Mouse (Mus musculus) hindbrain, postnatal 0 days (tissue): ENCODE measurements around the gene Adam15. TPM values are rescaled to one million over a fixed set of nuclear protein-coding genes. Genes with fewer than 3 reads are reported as not detected.

ENCODE experiments used
- ATAC-seq: fragments of 200-750 bp; cut with Nextera tagmentation; 2 replicates; pipeline ENCODE4 v1.8.0; 2017; ENCODE audit warnings: mild to moderate bottlenecking, moderate TSS enrichment, moderate library complexity
- DNase-seq: peaks from one replicate; pipeline ENCODE4 v3.0.0-alpha.2; 2015; ENCODE audit warnings: low spot score
- H3K27ac ChIP-seq: fragments of 300-500 bp; sonication (generic); 2 replicates; pipeline ENCODE4 v1.5.1; 2014; ENCODE audit warnings: mild to moderate bottlenecking
- H3K27me3 ChIP-seq: fragments of 300-500 bp; sonication (generic); 2 replicates; pipeline ENCODE4 v1.6.1; 2014; ENCODE audit warnings: low read length, mixed read lengths; ENCODE audit not compliant: insufficient read depth
- H3K36me3 ChIP-seq: fragments of 300-500 bp; sonication (generic); 2 replicates; pipeline ENCODE4 v1.6.1; 2014; ENCODE audit warnings: low read length, mixed read lengths; ENCODE audit not compliant: insufficient read depth
- H3K4me1 ChIP-seq: fragments of 300-500 bp; sonication (generic); 2 replicates; pipeline ENCODE4 v1.6.1; 2014; ENCODE audit warnings: antibody characterized with exemption, low read length, mixed read lengths; ENCODE audit not compliant: insufficient read depth
- H3K4me2 ChIP-seq: fragments of 300-500 bp; sonication (generic); 2 replicates; pipeline ENCODE4 v1.6.1; 2014; ENCODE audit warnings: low read depth, mild to moderate bottlenecking, low read length, moderate library complexity, mixed read lengths
- H3K4me3 ChIP-seq: fragments of 300-500 bp; sonication (generic); 2 replicates; pipeline ENCODE4 v1.5.1; 2014; ENCODE audit warnings: low read length
- H3K9ac ChIP-seq: fragments of 300-500 bp; sonication (generic); replicated peaks from 2 replicates; pipeline ENCODE4 v1.6.1; 2014; ENCODE audit warnings: mild to moderate bottlenecking, low read length, moderate library complexity, mixed read lengths
- H3K9me3 ChIP-seq: fragments of 300-500 bp; sonication (generic); 2 replicates; pipeline ENCODE4 v1.6.1; 2016; ENCODE audit warnings: low read length, mixed read lengths
- CTCF ChIP-seq: IDR thresholded peaks from 2 replicates; pipeline ENCODE4 v1.5.1; 2016; ENCODE audit warnings: antibody characterized with exemption, control low read depth, low read depth
- WGBS: fragments of 180-500 bp; shearing (Covaris S2); extraction: QIAGEN DNeasy Blood & Tissue Kit; methylation state at CpG from one replicate; pipeline ENCODE4 v1.1.7; 2014; 5-methylcytosine and 5-hydroxymethylcytosine counted together
- polyA plus RNA-seq: library from polyadenylated mRNA; unstranded; fragments of >200 nt; fragmentation: Nextera tagmentation; extraction: Ambion mirVana; gene quantifications from 2 replicates; pipeline ENCODE4 v1.2.1, GENCODE M21; 2015
- total RNA-seq: library from RNA; depleted of rRNA; stranded (reverse); fragments of >200 nt; gene quantifications from 2 replicates; pipeline ENCODE4 v1.2.3, GENCODE M21; 2014

Adam15 gene
- total and polyA plus RNA-seq, 2 experiments from 2014 or later: 73.2 to 94.4 TPM

- H3K4me1 ChIP-seq: no peaks in the 10 kb centered on the region
- no peaks in the 10 kb centered on the region for H3K9me3 ChIP-seq
- H3K4me3 ChIP-seq: no peak within 1 kb of the TSS
- 80% methylated on average over 11 of the region's 11 CpGs for WGBS
- no peak for TF ChIP-seq CTCF
- no peak within 1 kb of the TSS for H3K9ac ChIP-seq
- H3K36me3 ChIP-seq: no peaks in the 10 kb centered on the region
- H3K27ac ChIP-seq: no peak within 1 kb of the TSS
- no peak within 1 kb of the TSS for H3K4me2 ChIP-seq
- DNase-seq (no peak), ATAC-seq (no peak)
- 0 out of 2 replicates have a peak, but pooled peaks cover 5% of the 10 kb centered on the region for H3K27me3 ChIP-seq
Measured at GRCm38 (mm10) chr3:89365153-89365485, 15.3 kb upstream of the Adam15 start, which contains the start of gene Dcst1. Gene Dcst1, minus strand, starts transcription at chr3:89365253.

- Histone ChIP-seq H3K27ac (no peak overlapping the region), H3K4me1 (no peaks in the 10 kb centered on the region), H3K4me3 (no peak overlapping the region), H3K9ac (no peak overlapping the region), H3K27me3 (0 out of 2 replicates have a peak, but pooled peaks cover 5% of the 10 kb centered on the region), H3K9me3 (no peaks in the 10 kb centered on the region), H3K36me3 (no peaks in the 10 kb centered on the region), H3K4me2 (no peak overlapping the region)
- no peak for TF ChIP-seq CTCF
- WGBS: 51% methylated on average over 8 of the region's 8 CpGs
- ATAC-seq (no peak), DNase-seq (no peak)
Measured at GRCm38 (mm10) chr3:89364631-89365030, 14.8 kb upstream of the Adam15 start.

GRCm38 (mm10) chr3:89361675-89362074, 11.9 kb upstream of the Adam15 start, which contains the start of gene Dcst2:
Gene Dcst2, plus strand, starts transcription at chr3:89361975.
- TF ChIP-seq CTCF: no peak

GRCm38 (mm10) chr3:89360237-89360636, 10.4 kb upstream of the Adam15 start:
- 67% methylated on average over 3 of the region's 3 CpGs for WGBS
- Histone ChIP-seq H3K4me1 (no peaks in the 10 kb centered on the region), H3K36me3 (no peaks in the 10 kb centered on the region), H3K4me3 (no peak overlapping the region), H3K9ac (no peak overlapping the region), H3K4me2 (no peak overlapping the region), H3K27me3 (0 out of 2 replicates have a peak, but pooled peaks cover under 1% of the 10 kb centered on the region), H3K27ac (no peak overlapping the region), H3K9me3 (no peaks in the 10 kb centered on the region)
- DNase-seq (no peak), ATAC-seq (no peak)
- no peak for TF ChIP-seq CTCF

More at GRCm38 (mm10) chr3:89361675-89362074, 11.9 kb upstream of the Adam15 start, which contains the start of gene Dcst2:
- no peaks in the 10 kb centered on the region for H3K36me3 ChIP-seq
- H3K4me1 ChIP-seq: no peaks in the 10 kb centered on the region
- H3K27ac ChIP-seq: no peak within 1 kb of the TSS
- 0 out of 2 replicates have a peak, but pooled peaks cover 5% of the 10 kb centered on the region for H3K27me3 ChIP-seq
- WGBS: 92% methylated on average over 7 of the region's 7 CpGs
- ATAC-seq (no peak), DNase-seq (no peak)
- no peak within 1 kb of the TSS for H3K9ac ChIP-seq
- no peaks in the 10 kb centered on the region for H3K9me3 ChIP-seq
- no peak within 1 kb of the TSS for H3K4me3 ChIP-seq
- no peak within 1 kb of the TSS for H3K4me2 ChIP-seq

GRCm38 (mm10) chr3:89359630-89360029, 9.8 kb upstream of the Adam15 start:
- no peak overlapping the region for H3K27ac ChIP-seq
- TF ChIP-seq CTCF: no peak
- H3K4me1 ChIP-seq: no peaks in the 10 kb centered on the region
- H3K9me3 ChIP-seq: no peaks in the 10 kb centered on the region
- no peak overlapping the region for H3K4me3 ChIP-seq
- DNase-seq: no peak
- 51% methylated on average over 6 of the region's 6 CpGs for WGBS
- no peaks in the 10 kb centered on the region for H3K27me3 ChIP-seq
- no peak overlapping the region for H3K9ac ChIP-seq
- H3K36me3 ChIP-seq: no peaks in the 10 kb centered on the region
- no peak overlapping the region for H3K4me2 ChIP-seq
- no peak for ATAC-seq

GRCm38 (mm10) chr3:89356029-89356428, 6.2 kb upstream of the Adam15 start:
- no peaks in the 10 kb centered on the region for H3K9me3 ChIP-seq
- no peak for TF ChIP-seq CTCF
- no peaks in the 10 kb centered on the region for H3K27me3 ChIP-seq
- no peak for DNase-seq
- no peaks in the 10 kb centered on the region for H3K4me1 ChIP-seq
- H3K36me3 ChIP-seq: no peaks in the 10 kb centered on the region
- H3K4me3 ChIP-seq: no peak overlapping the region
- no peak overlapping the region for H3K4me2 ChIP-seq
- no peak overlapping the region for H3K9ac ChIP-seq
- H3K27ac ChIP-seq: no peak overlapping the region
- ATAC-seq: no peak
- 64% methylated on average over 9 of the region's 9 CpGs for WGBS

- no peak for ATAC-seq
- Histone ChIP-seq H3K4me1 (no peaks in the 10 kb centered on the region), H3K27ac (no peak overlapping the region)
Measured at GRCm38 (mm10) chr3:89355512-89355902, 5.7 kb upstream of the Adam15 start.

More at GRCm38 (mm10) chr3:89355512-89355902, 5.7 kb upstream of the Adam15 start:
- no peak for DNase-seq
- no peak overlapping the region for H3K4me3 ChIP-seq
- TF ChIP-seq CTCF: no peak
- H3K9ac ChIP-seq: no peak overlapping the region
- H3K36me3 ChIP-seq: no peaks in the 10 kb centered on the region
- no peaks in the 10 kb centered on the region for H3K9me3 ChIP-seq
- no peak overlapping the region for H3K4me2 ChIP-seq
- WGBS: 76% methylated on average over 6 of the region's 6 CpGs
- no peaks in the 10 kb centered on the region for H3K27me3 ChIP-seq
